Mouse (Mus musculus): ENCODE measurements around the gene Xk.
"Not testable (repeated sequence)": the region's sequence is repeated elsewhere in the genome, so short reads cannot be mapped to it uniquely, and the experiment has no call there.

Gene Xk

GRCm38 (mm10) chrX:9332366-9332962, 59.9 kb downstream of the Xk start:
- not testable (repeated sequence) for DNase-seq

GRCm38 (mm10) chrX:9333035-9333434, 60.5 kb downstream of the Xk start:
- DNase-seq, result not testable (repeated sequence)

GRCm38 (mm10) chrX:9334996-9335395, 62.4 kb downstream of the Xk start:
- DNase-seq, result not testable (repeated sequence)

DNA sequence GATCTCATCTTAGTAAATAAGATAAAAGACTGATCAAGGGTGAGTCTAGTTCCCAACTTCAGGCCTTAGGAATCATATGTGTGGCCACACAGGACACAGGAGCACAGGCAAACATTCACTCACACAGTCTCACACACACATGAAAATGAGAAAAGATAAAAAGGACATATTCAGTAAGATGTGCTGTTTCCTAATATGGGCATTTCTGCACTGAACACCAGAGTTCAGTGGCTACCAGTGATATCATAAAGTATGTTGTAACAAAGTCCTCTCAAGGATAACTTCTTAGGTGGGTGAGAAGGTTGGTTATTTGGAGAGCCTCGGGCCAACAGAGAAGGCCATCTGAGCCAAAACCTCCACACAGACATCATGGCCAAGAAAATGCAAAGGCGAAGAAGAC, 77.8 kb downstream of the Xk start, which contains the start of gene H2al1k:
H2al1k (plus strand) TSS at position 301 of the 400 bp plus-strand sequence.
- not testable (repeated sequence) for DNase-seq
